Mouse (Mus musculus): ENCODE results near the gene Dbi. TPM values are rescaled to one million over a fixed set of nuclear protein-coding genes. Genes with fewer than 3 reads are reported as not detected.

Dbi gene
- polyA plus RNA-seq, 1 experiment from 2014 or later = 805 TPM

- Histone ChIP-seq H3K4me3 (no peak overlapping the region), H3K27me3 (ENCODE audit: low read depth, poor library complexity, severe bottlenecking) (no peaks in the 10 kb centered on the region), H3K36me3 (no peaks in the 10 kb centered on the region), H3K4me1 (peaks cover 12% of the 10 kb centered on the region), H3K27ac (replicated peaks) (no peak overlapping the region), H3K9me3 (replicated peaks) (no peaks in the 10 kb centered on the region)
- 87% methylated on average over 9 of the region's 9 CpGs for WGBS
- no peak for DNase-seq (ENCODE audit: low spot score)
Observed at GRCm38 (mm10) chr1:120140144-120140693, 19.3 kb upstream of the Dbi start.

DNA sequence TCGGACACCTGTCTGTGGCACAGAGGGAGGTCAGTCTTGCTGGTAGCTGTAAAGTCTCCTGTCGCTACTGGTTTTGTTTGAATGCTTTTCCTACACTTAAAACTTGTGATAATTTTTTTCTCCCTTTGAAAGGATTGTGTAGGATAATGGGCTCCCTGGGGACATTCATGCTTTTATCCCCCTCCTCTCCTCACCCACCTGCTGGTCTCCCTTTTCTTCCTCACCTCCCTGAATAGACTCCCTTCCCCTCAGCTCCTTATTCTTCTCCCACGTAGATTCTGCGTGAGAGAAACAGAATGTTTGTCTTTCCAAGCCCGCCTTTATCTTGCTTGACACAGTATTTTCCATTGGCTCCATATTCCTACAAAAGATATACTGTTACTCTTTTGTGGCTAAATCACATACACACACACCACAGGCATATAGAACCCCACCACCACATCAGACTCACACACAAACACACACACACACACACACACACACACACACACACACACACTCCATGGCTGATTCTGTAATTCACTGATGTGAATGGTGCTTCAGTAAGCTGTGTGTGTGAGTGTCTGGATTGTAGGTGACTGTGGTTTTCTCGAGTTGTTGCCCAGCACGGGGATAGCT, 18.2 kb upstream of the Dbi start:
- no peak for DNase-seq (ENCODE audit: low spot score)
- Histone ChIP-seq H3K36me3 (no peaks in the 10 kb centered on the region), H3K9me3 (replicated peaks) (no peaks in the 10 kb centered on the region), H3K27ac (replicated peaks) (no peak overlapping the region), H3K4me1 (peaks cover 12% of the 10 kb centered on the region), H3K4me3 (no peak overlapping the region), H3K27me3 (ENCODE audit: low read depth, poor library complexity, severe bottlenecking) (no peaks in the 10 kb centered on the region)
- 35% methylated on average over 7 of the region's 7 CpGs for WGBS

DNA sequence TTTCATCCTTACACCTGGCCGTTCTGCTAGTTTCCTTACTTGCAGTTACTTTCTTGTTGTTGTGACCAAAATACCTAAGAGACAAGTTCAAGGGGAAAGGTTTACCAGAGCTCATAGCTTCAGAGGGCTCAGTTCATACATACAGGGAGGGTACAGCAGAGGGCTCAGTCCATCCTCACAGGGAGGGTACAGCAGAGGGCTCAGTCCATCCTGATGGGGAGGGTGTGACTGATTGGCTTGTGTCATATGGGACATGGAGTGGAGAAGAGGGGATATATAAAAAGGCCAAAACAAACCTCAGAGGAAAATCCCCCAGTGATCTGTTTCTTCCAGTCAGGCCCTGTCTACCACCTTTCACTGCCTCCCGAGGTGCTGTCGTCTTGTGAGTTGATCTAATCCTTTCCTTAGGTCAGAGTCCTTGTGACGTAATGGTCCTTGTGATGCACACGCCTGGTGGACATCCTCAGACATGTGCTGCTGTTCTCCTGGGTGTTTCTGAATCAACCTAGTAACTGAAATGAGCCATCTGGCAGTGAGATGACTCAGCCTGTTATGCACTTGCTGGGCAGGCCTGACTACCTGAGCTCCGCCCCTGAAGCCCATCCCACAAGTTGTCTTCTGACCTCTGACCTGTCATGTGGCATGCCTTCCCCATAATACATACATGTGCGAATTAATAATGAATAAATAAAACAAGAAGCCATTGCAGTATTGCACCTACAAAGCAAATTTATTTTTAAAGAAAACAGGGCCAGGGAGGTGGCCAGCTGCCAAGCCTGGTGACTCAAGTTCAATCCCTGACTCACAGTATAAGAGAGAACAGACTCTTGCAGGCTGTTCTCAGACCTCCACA, 15.3 kb upstream of the Dbi start:
- Histone ChIP-seq H3K4me1 (peaks cover 12% of the 10 kb centered on the region), H3K9me3 (replicated peaks) (no peaks in the 10 kb centered on the region), H3K36me3 (no peaks in the 10 kb centered on the region), H3K27me3 (ENCODE audit: low read depth, poor library complexity, severe bottlenecking) (no peaks in the 10 kb centered on the region), H3K4me3 (no peak overlapping the region), H3K27ac (replicated peaks) (no peak overlapping the region)
- WGBS = 86% methylated on average over 7 of the region's 7 CpGs
- DNase-seq (ENCODE audit: low spot score) = no peak

- H3K9me3 ChIP-seq (replicated peaks) = no peaks in the 10 kb centered on the region
- no peaks in the 10 kb centered on the region for H3K36me3 ChIP-seq
- H3K27ac ChIP-seq (replicated peaks) = no peak overlapping the region
- 84% methylated on average over 1 of the region's 1 CpGs for WGBS
- no peak overlapping the region for H3K4me3 ChIP-seq
- DNase-seq (ENCODE audit: low spot score) = no peak
- no peaks in the 10 kb centered on the region for H3K4me1 ChIP-seq
- no peaks in the 10 kb centered on the region for H3K27me3 ChIP-seq (ENCODE audit: low read depth, poor library complexity, severe bottlenecking)
Observed at GRCm38 (mm10) chr1:120132376-120132775, 11.5 kb upstream of the Dbi start.

- Histone ChIP-seq H3K27ac (replicated peaks) (no peak overlapping the region), H3K4me3 (no peak overlapping the region), H3K9me3 (replicated peaks) (no peaks in the 10 kb centered on the region), H3K4me1 (peaks cover 13% of the 10 kb centered on the region), H3K36me3 (no peaks in the 10 kb centered on the region), H3K27me3 (ENCODE audit: low read depth, poor library complexity, severe bottlenecking) (no peaks in the 10 kb centered on the region)
- no peak for DNase-seq (ENCODE audit: low spot score)
- 79% methylated on average over 9 of the region's 9 CpGs for WGBS
Observed at GRCm38 (mm10) chr1:120126318-120126717, 5.4 kb upstream of the Dbi start.

DNA sequence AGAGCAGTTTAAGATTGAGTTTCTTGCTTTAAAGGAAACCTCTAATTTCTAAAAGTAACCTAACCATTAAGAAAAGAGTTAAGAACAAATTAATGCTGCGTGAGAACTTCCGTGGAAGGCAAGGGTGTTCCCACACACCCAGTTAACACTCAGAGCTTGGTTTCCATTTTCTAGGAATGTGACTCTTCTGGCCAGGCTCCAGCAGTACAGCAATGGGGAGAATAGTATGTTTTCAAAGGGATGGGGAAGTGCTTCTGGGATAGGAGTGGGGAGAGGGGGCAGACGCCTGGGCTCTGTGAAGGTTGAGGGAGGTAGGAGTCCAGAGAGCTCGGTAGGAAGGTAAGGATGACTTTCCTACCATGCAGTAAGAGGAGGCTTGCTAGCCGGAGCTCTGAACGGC, 4.6 kb upstream of the Dbi start:
- WGBS = 88% methylated on average over 6 of the region's 6 CpGs
- H3K27ac ChIP-seq (replicated peaks) = no peak overlapping the region
- no peaks in the 10 kb centered on the region for H3K9me3 ChIP-seq (replicated peaks)
- DNase-seq (ENCODE audit: low spot score) = no peak
- no peak overlapping the region for H3K4me3 ChIP-seq
- H3K27me3 ChIP-seq (ENCODE audit: low read depth, poor library complexity, severe bottlenecking) = no peaks in the 10 kb centered on the region
- H3K36me3 ChIP-seq = no peaks in the 10 kb centered on the region
- peaks cover 14% of the 10 kb centered on the region for H3K4me1 ChIP-seq

DNA sequence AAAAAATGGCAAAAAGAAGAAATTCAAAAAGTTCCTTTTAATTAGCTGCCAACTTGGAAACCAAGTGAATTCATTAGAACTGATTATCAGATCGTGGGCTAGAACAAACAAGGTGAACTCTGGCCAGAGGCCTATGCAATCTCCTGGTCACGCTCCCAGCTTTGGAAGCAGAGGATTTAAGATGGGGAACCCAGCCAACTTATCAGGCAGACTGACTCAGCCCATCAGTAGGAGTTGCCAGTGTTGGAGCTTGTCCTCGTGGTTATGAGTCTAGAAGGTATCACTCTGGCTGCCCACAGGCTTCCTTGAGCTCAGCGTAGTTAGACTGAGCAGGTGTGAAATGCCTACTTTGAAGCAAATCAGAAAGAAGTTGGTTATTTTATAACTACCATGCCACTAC, 4.0 kb upstream of the Dbi start:
- no peak overlapping the region for H3K4me3 ChIP-seq
- H3K27ac ChIP-seq (replicated peaks) = no peak overlapping the region
- DNase-seq (ENCODE audit: low spot score) = no peak
- H3K27me3 ChIP-seq (ENCODE audit: low read depth, poor library complexity, severe bottlenecking) = no peaks in the 10 kb centered on the region
- 90% methylated on average over 4 of the region's 4 CpGs for WGBS
- peaks cover 21% of the 10 kb centered on the region for H3K4me1 ChIP-seq
- H3K9me3 ChIP-seq (replicated peaks) = no peaks in the 10 kb centered on the region
- no peaks in the 10 kb centered on the region for H3K36me3 ChIP-seq

GRCm38 (mm10) chr1:120122634-120123383, 1.9 kb upstream of the Dbi start:
- 94% methylated on average over 8 of the region's 8 CpGs for WGBS

GRCm38 (mm10) chr1:120121930-120122530, 1.2 kb upstream of the Dbi start:
- Histone ChIP-seq H3K9me3 (replicated peaks) (no peaks in the 10 kb centered on the region), H3K4me3 (peak overlapping the region; percentile 72), H3K27ac (replicated peaks) (peak overlapping the region; percentile 93), H3K27me3 (ENCODE audit: low read depth, poor library complexity, severe bottlenecking) (no peaks in the 10 kb centered on the region), H3K36me3 (peaks cover 26% of the 10 kb centered on the region), H3K4me1 (peaks cover 41% of the 10 kb centered on the region)
- 91% methylated on average over 9 of the region's 9 CpGs for WGBS
- no peak for DNase-seq (ENCODE audit: low spot score)

More at GRCm38 (mm10) chr1:120122634-120123383, 1.9 kb upstream of the Dbi start:
- no peak overlapping the region for H3K4me3 ChIP-seq
- H3K9me3 ChIP-seq (replicated peaks) = no peaks in the 10 kb centered on the region
- peaks cover 41% of the 10 kb centered on the region for H3K4me1 ChIP-seq
- no peaks in the 10 kb centered on the region for H3K27me3 ChIP-seq (ENCODE audit: low read depth, poor library complexity, severe bottlenecking)
- 0 out of 2 replicates have a peak overlapping the region, but pooled peaks have one; percentile 93 for H3K27ac ChIP-seq (replicated peaks)
- no peak for DNase-seq (ENCODE audit: low spot score)
- peaks cover 18% of the 10 kb centered on the region for H3K36me3 ChIP-seq

DNA sequence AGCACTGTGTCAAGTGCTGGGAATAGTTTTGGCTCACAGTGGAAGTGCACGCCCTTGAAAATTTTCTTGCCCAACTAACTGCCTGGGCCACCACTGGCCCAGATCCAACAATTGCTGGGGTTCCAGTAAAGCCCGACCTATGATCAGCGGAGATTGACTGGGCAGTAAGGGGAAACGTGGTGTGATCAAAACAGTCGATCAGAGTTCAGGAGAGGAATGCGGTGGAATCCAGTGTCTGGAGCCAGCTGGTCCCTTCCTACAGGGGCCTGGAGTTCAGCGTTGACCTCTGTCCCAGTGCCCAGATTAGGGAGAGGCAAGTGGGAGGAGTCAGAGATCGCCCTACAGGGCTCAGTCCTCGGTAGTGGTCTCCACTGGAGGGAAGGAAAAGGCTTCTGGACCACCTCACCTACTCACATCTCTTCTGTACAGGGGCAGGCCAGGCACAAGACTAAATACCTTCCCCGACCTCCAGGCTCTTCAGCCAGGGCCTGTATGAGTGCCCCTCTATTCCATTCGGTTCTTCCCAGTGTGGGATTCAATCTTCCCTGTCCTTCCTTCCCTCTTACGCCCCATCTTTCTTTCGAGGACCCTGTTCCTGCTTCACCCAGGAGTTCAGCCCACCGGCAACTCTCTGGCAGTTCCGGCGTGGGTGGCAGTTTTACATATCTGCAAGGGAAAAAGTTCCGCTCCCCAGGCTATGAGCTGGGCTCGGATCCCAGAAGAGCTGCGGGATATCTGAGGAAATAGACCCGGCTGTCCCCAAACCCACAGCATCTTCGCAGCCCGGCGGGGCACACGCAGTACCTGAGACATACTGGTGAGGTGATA, 523 bp downstream of the Dbi start:
- no peaks in the 10 kb centered on the region for H3K27me3 ChIP-seq (ENCODE audit: low read depth, poor library complexity, severe bottlenecking)
- peaks cover 41% of the 10 kb centered on the region for H3K4me1 ChIP-seq
- no peaks in the 10 kb centered on the region for H3K9me3 ChIP-seq (replicated peaks)
- H3K27ac ChIP-seq (replicated peaks) = peak overlapping the region; percentile 93
- 6% methylated on average over 24 of the region's 24 CpGs for WGBS
- peak overlapping the region; percentile 72 for H3K4me3 ChIP-seq
- peaks cover 43% of the 10 kb centered on the region for H3K36me3 ChIP-seq
- peak; percentile 60 for DNase-seq (ENCODE audit: low spot score)

- DNase-seq (ENCODE audit: low spot score) = no peak
- 95% methylated on average over 4 of the region's 4 CpGs for WGBS
- Histone ChIP-seq H3K27me3 (ENCODE audit: low read depth, poor library complexity, severe bottlenecking) (no peaks in the 10 kb centered on the region), H3K4me1 (peaks cover 41% of the 10 kb centered on the region), H3K27ac (replicated peaks) (peak overlapping the region; percentile 93), H3K4me3 (peak overlapping the region; percentile 72; the same call in 1 of the 2 replicates), H3K36me3 (peaks cover 53% of the 10 kb centered on the region), H3K9me3 (replicated peaks) (peaks cover 9% of the 10 kb centered on the region)
Observed at GRCm38 (mm10) chr1:120119389-120119788, 1.5 kb downstream of the Dbi start.

Measured in midbrain, embryonic 10.5 days (tissue).